8 mouse cellular contexts compared by ENCODE assay signal in the genomic region with DNA sequence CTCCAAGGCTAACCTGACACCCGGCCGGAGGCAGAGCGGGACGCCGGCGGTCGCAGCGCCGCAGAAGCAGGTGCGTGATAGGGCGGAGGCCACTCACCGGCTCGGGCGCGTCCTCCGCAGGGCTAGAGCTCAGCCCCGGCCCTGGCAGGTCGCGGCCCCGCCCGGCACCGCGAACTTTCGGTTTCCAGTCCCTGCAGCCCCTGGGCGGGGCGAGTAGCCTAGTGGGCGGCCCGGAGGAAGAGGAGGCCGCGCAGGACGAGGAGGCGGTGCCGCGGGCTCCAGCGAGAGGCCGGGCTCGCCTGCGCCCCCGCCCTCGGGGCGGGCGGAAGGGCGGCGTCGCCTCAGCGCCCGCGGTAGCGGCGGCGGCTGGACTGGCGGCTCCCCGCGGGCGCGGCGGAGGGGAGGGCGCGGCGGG. TPM values are rescaled to one million over a fixed set of nuclear protein-coding genes. Genes with fewer than 3 reads are reported as not detected.
DNase-seq lines count a peak whose midpoint lies in the region; ATAC-seq and TF ChIP-seq lines count a peak whose summit lies in the region.

No protein-coding gene starts in this region.

- peaks cover 68% of the 10 kb centered on the region for H3K4me1 ChIP-seq in erythroblast, embryonic 14.5 days (ENCODE audit: control insufficient read depth)
- H3K4me1 ChIP-seq in heart, embryonic 12.5 days (replicated peaks) = peaks cover 29% of the 10 kb centered on the region
- peaks cover 21% of the 10 kb centered on the region for H3K4me1 ChIP-seq in kidney, postnatal 0 days (replicated peaks; ENCODE audit: insufficient read depth, low read length)
- H3K4me1 ChIP-seq in liver, embryonic 15.5 days (replicated peaks) = peaks cover 64% of the 10 kb centered on the region
- H3K4me1 ChIP-seq in neural tube, embryonic 11.5 days (ENCODE audit: control insufficient read depth, insufficient read depth, low read length) = peaks cover 18% of the 10 kb centered on the region
- peaks cover 33% of the 10 kb centered on the region for H3K4me1 ChIP-seq in stomach, embryonic 16.5 days (ENCODE audit: control insufficient read depth, insufficient read depth, low read length)

- peaks cover 80% of the 10 kb centered on the region for H3K36me3 ChIP-seq in erythroblast, embryonic 14.5 days (ENCODE audit: control insufficient read depth)
- H3K36me3 ChIP-seq in heart, embryonic 12.5 days = peaks cover 35% of the 10 kb centered on the region
- peaks cover 20% of the 10 kb centered on the region; the same call in 1 of the 2 replicates for H3K36me3 ChIP-seq in kidney, postnatal 0 days (ENCODE audit: insufficient read depth, low read length)
- H3K36me3 ChIP-seq in liver, embryonic 15.5 days (replicated peaks) = peaks cover 52% of the 10 kb centered on the region
- H3K36me3 ChIP-seq in neural tube, embryonic 11.5 days (ENCODE audit: control insufficient read depth, insufficient read depth, low read length) = peaks cover 8% of the 10 kb centered on the region; the same call in 1 of the 2 replicates
- H3K36me3 ChIP-seq in stomach, embryonic 16.5 days (ENCODE audit: control insufficient read depth, insufficient read depth, low read length) = peaks cover 6% of the 10 kb centered on the region; the same call in 1 of the 2 replicates

- peak overlapping the region; percentile 88 for H3K4me3 ChIP-seq in erythroblast, embryonic 14.5 days (replicated peaks)
- peak overlapping the region; percentile 89 for H3K4me3 ChIP-seq in heart, embryonic 12.5 days
- peak overlapping the region; percentile 85 for H3K4me3 ChIP-seq in kidney, postnatal 0 days (replicated peaks; ENCODE audit: low read depth, low read length)
- peak overlapping the region; percentile 88 for H3K4me3 ChIP-seq in liver, embryonic 15.5 days (replicated peaks)
- H3K4me3 ChIP-seq in neural tube, embryonic 11.5 days (ENCODE audit: low read depth, low read length) = peak overlapping the region; percentile 90
- peak overlapping the region; percentile 85 for H3K4me3 ChIP-seq in stomach, embryonic 16.5 days (replicated peaks; ENCODE audit: low read length)

- no peak for TF ChIP-seq CTCF in kidney, postnatal 0 days (IDR thresholded peaks at IDR 0.05; ENCODE audit: low read depth)

- H3K27ac ChIP-seq in heart, embryonic 12.5 days (ENCODE audit: poor library complexity, severe bottlenecking) = peak overlapping the region; percentile 96
- peak overlapping the region; percentile 96 for H3K27ac ChIP-seq in kidney, postnatal 0 days
- peak overlapping the region; percentile 95 for H3K27ac ChIP-seq in liver, embryonic 15.5 days (replicated peaks)
- peak overlapping the region; percentile 91 for H3K27ac ChIP-seq in neural tube, embryonic 11.5 days (ENCODE audit: low read depth, low read length)
- H3K27ac ChIP-seq in stomach, embryonic 16.5 days (ENCODE audit: low read length) = peak overlapping the region; percentile 94

- peak; percentile 96 for DNase-seq in B cell, adult 2 months
- peak; percentile 96 for DNase-seq in brain, adult 2 months (ENCODE audit: low read depth, low spot score)
- DNase-seq in kidney, postnatal 0 days (ENCODE audit: low spot score) = peak; percentile 97
- DNase-seq in neural tube, embryonic 11.5 days (ENCODE audit: low spot score) = peak; percentile 90

- H3K4me2 ChIP-seq in heart, embryonic 12.5 days = peak overlapping the region; percentile 93
- H3K4me2 ChIP-seq in kidney, postnatal 0 days (ENCODE audit: low read length) = peak overlapping the region; percentile 67
- H3K4me2 ChIP-seq in liver, embryonic 15.5 days = peak overlapping the region; percentile 78
- H3K4me2 ChIP-seq in neural tube, embryonic 11.5 days (ENCODE audit: low read depth) = peak overlapping the region; percentile 53
- H3K4me2 ChIP-seq in stomach, embryonic 16.5 days (ENCODE audit: low read depth, low read length) = peak overlapping the region; percentile 75

- peak; percentile 96 for ATAC-seq in heart, embryonic 12.5 days (ENCODE audit: insufficient number of reproducible peaks, low FRiP score)
- peak; percentile 92 for ATAC-seq in kidney, postnatal 0 days (replicated peaks; ENCODE audit: low FRiP score, low read depth)
- peak; percentile 90 for ATAC-seq in liver, embryonic 15.5 days (ENCODE audit: insufficient read depth)
- peak; percentile 78 for ATAC-seq in neural tube, embryonic 11.5 days (ENCODE audit: insufficient read depth, low FRiP score, low TSS enrichment)
- peak; percentile 94 for ATAC-seq in stomach, embryonic 16.5 days (ENCODE audit: insufficient read depth, low FRiP score)

- under 1% methylated on average over 56 of the region's 60 CpGs for WGBS in heart, embryonic 12.5 days
- WGBS in kidney, postnatal 0 days = 1% methylated on average over 29 of the region's 60 CpGs
- WGBS in liver, embryonic 15.5 days (ENCODE audit: insufficient replicate concordance) = 0% methylated on average over 56 of the region's 60 CpGs
- 0% methylated on average over 33 of the region's 60 CpGs for WGBS in neural tube, embryonic 11.5 days
- under 1% methylated on average over 56 of the region's 60 CpGs for WGBS in stomach, embryonic 16.5 days

- H3K27me3 ChIP-seq in erythroblast, embryonic 14.5 days (ENCODE audit: control insufficient read depth) = no peaks in the 10 kb centered on the region
- H3K27me3 ChIP-seq in heart, embryonic 12.5 days (replicated peaks) = no peaks in the 10 kb centered on the region
- H3K27me3 ChIP-seq in kidney, postnatal 0 days (ENCODE audit: insufficient read depth, low read length) = no peaks in the 10 kb centered on the region
- no peaks in the 10 kb centered on the region for H3K27me3 ChIP-seq in liver, embryonic 15.5 days
- no peaks in the 10 kb centered on the region for H3K27me3 ChIP-seq in neural tube, embryonic 11.5 days (ENCODE audit: control insufficient read depth, insufficient read depth, low read length)
- H3K27me3 ChIP-seq in stomach, embryonic 16.5 days (ENCODE audit: control insufficient read depth, insufficient read depth, low read length) = no peaks in the 10 kb centered on the region

- no peaks in the 10 kb centered on the region for H3K9me3 ChIP-seq in erythroblast, embryonic 14.5 days (ENCODE audit: control insufficient read depth, low read length)
- H3K9me3 ChIP-seq in heart, embryonic 12.5 days (replicated peaks) = no peaks in the 10 kb centered on the region
- H3K9me3 ChIP-seq in kidney, postnatal 0 days (replicated peaks; ENCODE audit: low read length) = no peaks in the 10 kb centered on the region
- no peaks in the 10 kb centered on the region for H3K9me3 ChIP-seq in liver, embryonic 15.5 days (replicated peaks)
- H3K9me3 ChIP-seq in neural tube, embryonic 11.5 days (ENCODE audit: control insufficient read depth, low read length) = no peaks in the 10 kb centered on the region
- no peaks in the 10 kb centered on the region for H3K9me3 ChIP-seq in stomach, embryonic 16.5 days (replicated peaks; ENCODE audit: control insufficient read depth, low read length)

- H3K9ac ChIP-seq in heart, embryonic 12.5 days = peak overlapping the region; percentile 98
- peak overlapping the region; percentile 87 for H3K9ac ChIP-seq in kidney, postnatal 0 days (ENCODE audit: low read depth, low read length)
- H3K9ac ChIP-seq in liver, embryonic 15.5 days = peak overlapping the region; percentile 92
- peak overlapping the region; percentile 96 for H3K9ac ChIP-seq in neural tube, embryonic 11.5 days (ENCODE audit: low read length)
- peak overlapping the region; percentile 91 for H3K9ac ChIP-seq in stomach, embryonic 16.5 days (ENCODE audit: low read length)

RNA-seq across cellular contexts. Expression of a gene that starts 0.3 kb away (rescaled TPM):
- polyA plus RNA-seq in erythroblast, embryonic 14.5 days (2012) = 1.1 and 1.5 TPM in 2 replicates
- 9.8 and 10.4 TPM in 2 replicates for polyA plus RNA-seq in heart, embryonic 12.5 days (2016; fragmentation: Nextera tagmentation; extraction: Ambion mirVana)
- 10.7 and 11.8 TPM in 2 replicates for polyA plus RNA-seq in kidney, postnatal 0 days (2015; fragmentation: Nextera tagmentation; extraction: Ambion mirVana)
- polyA plus RNA-seq in liver, embryonic 15.5 days (2015; fragmentation: Nextera tagmentation; extraction: Ambion mirVana) = 9.8 and 11.2 TPM in 2 replicates
- 6.2 and 7.8 TPM in 2 replicates for polyA plus RNA-seq in neural tube, embryonic 11.5 days (2014; fragmentation: Nextera tagmentation; extraction: Ambion mirVana)
- 9.2 and 9.5 TPM in 2 replicates for polyA plus RNA-seq in stomach, embryonic 16.5 days (2015; fragmentation: Nextera tagmentation; extraction: Ambion mirVana)

RNA-seq across cellular contexts. Expression of a gene that starts 47.5 kb away (rescaled TPM):
- 7.1 and 7.5 TPM in 2 replicates for polyA plus RNA-seq in erythroblast, embryonic 14.5 days (2012)
- 33.7 and 35.8 TPM in 2 replicates for polyA plus RNA-seq in heart, embryonic 12.5 days (2016; fragmentation: Nextera tagmentation; extraction: Ambion mirVana)
- 33.3 and 37.9 TPM in 2 replicates for polyA plus RNA-seq in kidney, postnatal 0 days (2015; fragmentation: Nextera tagmentation; extraction: Ambion mirVana)
- polyA plus RNA-seq in liver, embryonic 15.5 days (2015; fragmentation: Nextera tagmentation; extraction: Ambion mirVana) = 35.7 and 37.6 TPM in 2 replicates
- 43.0 and 48.0 TPM in 2 replicates for polyA plus RNA-seq in neural tube, embryonic 11.5 days (2014; fragmentation: Nextera tagmentation; extraction: Ambion mirVana)
- polyA plus RNA-seq in stomach, embryonic 16.5 days (2015; fragmentation: Nextera tagmentation; extraction: Ambion mirVana) = 45.8 and 46.0 TPM in 2 replicates

Comparison
In these comparisons a context has a peak if more than half of its experiments do, and no peak if none do; other contexts are left out.
1. Peak in every context shown above with its lines: DNase-seq, ATAC-seq, H3K4me3 ChIP-seq and H3K27ac ChIP-seq.